Mouse (Mus musculus) erythroblast, adult 5-6 weeks (primary cell): ENCODE results near the gene Ttc6. TPM values are rescaled to one million over a fixed set of nuclear protein-coding genes. Genes with fewer than 3 reads are reported as not detected.

ENCODE experiments used
- ATAC-seq: replicated peaks from 2 replicates; pipeline ENCODE4 v1.8.0; 2016; ENCODE audit warnings: moderate number of reproducible peaks, mild to moderate bottlenecking, moderate TSS enrichment, inconsistent platforms; ENCODE audit not compliant: poor library complexity, low FRiP score, severe bottlenecking
- total RNA-seq, 2 experiments: library from RNA; stranded (forward) in 1 of 2; stranded (reverse) in 1 of 2; fragments of 150-400 nt in 1 of 2; fragments of 200-764, 138-1000 nt in 1 of 2; gene quantifications; 2 replicates each; pipeline versions ENCODE4 v1.2.3 to v1.2.4; 2015 to 2017; ENCODE audit warnings: low replicate concordance in 2 of 2

Gene Ttc6
- total RNA-seq (2015; ENCODE audit: low replicate concordance) (not detected in 2 replicates), total RNA-seq (2017; ENCODE audit: low replicate concordance) (not detected in 2 replicates)

DNA sequence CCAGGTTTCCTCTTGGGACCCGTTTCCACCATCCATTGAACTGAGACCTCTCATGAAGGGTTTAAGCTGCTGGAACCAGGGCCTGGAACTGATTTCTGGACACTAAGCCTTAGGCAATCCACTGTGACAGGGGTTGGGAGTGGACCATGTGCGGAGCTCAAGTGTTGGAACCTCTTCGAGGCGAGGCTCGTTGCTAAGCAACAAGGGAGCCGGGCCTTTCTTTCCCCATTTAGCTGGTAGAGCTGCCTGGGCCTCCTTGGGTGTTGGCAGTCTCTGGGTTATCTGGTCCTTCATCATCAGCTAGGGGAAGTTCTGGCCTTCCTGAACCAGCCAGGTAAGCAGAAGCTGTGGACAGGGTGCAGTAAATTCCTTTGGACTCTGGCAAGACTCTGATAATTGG, at the start of gene Ttc6:
Gene Ttc6, plus strand, starts transcription at position 205 of the 400 bp plus-strand sequence.
- no peak for ATAC-seq

DNA sequence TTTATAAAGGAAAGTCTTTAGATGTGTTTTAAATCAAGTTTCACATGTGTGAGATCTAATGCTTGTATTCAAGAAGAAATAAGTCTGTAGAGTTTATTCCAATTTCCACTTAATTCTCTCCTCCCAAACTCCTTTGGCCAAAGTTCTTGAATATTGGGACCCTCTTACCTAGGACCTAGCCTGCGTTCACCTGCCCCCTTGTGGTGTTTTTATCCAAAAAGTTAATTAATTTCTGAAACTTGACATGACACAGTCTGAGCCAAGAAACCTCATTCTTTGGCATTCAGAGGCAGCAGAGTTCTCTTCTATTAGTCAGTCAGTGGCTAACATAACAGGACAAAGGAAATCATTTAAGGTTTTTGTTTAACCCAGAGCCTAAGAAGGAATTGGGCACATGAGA, 49.4 kb upstream of the Ttc6 start:
- no peak for ATAC-seq

DNA sequence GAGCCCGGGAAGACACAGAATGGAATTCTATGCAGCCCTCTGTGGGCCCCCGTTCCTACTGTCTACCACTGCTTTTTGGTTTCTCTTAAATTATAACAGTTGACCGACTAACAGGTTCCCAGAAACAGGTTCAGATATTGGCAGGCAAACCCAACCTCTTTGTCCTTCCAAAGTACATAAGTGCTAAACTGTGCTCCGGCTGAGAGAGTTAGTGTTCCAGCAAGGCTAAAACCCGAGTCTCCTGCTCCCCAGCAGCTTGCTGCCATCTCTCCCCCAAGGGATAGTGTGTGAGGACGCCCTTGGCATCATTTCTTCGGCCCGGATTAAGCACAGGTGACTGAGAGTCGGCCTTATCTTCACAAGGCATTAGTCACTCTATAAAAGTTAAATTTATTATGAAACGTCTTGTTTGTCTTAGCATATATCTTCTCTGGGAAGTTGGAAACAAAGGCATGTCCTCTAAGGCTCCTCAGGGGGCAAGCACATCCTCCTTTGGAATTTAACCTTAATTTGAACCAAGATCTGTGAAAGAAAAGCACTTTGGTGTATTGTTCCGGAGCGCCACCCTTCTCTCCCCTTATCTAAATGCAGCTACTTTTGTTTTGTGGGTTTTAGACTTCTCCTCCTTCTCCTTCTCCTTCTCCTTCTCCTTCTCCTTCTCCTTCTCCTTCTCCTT, 48.1 kb upstream of the Ttc6 start:
- no peak for ATAC-seq

GRCm38 (mm10) chr12:57528335-57528734, 35.6 kb upstream of the Ttc6 start:
- ATAC-seq, result no peak

GRCm38 (mm10) chr12:57530474-57530873, 33.4 kb upstream of the Ttc6 start:
- no peak for ATAC-seq

- ATAC-seq, result no peak
Observed at GRCm38 (mm10) chr12:57534517-57534878, 29.4 kb upstream of the Ttc6 start.

DNA sequence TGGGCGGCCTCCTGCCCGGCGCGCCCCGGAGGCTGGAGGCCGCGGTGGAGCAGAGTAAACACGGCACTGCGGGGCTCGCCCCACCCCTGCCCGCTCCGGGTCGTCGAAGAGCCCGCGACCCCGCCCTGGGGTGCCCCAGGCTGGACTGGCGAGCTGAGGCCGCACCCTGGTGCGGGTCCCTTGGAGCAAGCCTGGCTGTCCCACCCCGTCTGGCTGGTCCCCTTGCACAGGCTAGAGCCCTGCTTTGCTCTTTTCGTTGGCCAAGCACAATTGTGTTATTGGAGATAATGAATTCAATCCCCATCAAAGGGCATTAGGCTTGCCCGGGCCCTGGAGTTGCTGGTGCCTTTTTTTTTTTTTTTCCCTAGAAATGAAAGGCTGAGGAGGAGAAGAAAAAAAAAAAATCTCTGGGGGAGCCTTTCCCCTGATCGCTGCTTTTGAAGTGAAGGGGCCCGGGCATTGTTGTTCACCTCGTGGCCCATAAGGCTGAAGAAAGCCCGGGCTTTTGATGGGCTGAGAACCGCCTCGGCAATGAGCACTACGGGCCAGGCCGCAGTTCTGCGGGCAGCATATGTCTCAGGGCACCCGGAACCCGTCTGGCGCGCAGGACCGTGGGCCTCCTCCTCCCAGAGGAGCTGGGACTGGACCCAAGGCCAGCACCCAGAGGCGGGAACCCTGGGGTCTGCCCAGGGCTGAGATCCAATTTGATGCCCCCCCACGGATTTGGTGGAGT, 28.9 kb upstream of the Ttc6 start:
- ATAC-seq, result no peak

DNA sequence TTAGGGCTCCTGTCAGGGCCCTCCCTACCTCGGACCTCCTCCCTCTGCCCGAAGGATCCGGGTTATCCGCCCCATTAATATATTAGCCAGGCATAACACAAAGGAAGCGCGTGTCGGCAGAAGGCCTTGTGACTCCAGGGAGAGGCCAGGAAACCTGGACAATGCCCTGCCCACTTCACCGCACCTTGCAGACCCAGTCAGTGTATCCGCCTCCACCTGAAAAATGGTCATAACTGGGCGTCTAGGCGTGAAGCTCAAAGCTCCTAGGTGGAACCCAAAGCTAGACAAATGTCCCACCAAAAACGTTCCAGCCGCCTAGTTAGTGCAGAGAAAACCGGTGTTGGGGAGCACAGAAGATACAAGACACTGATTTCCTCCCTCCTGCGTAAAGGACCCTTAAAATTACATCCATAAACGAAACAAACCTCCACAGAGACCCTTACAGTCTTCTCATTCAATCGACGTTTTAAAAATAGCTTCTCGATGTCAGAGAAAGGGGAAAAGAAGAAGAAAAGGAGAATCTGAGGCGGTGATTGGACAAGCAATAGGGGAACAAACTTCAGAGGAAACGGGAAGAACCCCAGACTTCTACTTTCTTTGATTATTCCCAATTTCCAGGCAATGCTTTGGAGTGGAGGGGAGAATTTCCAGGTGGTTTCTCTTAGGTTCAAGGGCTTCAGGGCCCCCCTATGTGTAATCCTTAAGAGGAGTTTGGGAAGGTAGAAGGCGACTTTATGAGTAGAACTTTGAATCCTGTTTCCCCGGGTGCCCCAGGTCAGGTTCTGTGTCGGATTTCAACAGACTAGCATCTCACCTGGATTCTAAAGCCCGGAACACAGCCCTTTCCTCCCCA, 27.6 kb upstream of the Ttc6 start:
- no peak for ATAC-seq

DNA sequence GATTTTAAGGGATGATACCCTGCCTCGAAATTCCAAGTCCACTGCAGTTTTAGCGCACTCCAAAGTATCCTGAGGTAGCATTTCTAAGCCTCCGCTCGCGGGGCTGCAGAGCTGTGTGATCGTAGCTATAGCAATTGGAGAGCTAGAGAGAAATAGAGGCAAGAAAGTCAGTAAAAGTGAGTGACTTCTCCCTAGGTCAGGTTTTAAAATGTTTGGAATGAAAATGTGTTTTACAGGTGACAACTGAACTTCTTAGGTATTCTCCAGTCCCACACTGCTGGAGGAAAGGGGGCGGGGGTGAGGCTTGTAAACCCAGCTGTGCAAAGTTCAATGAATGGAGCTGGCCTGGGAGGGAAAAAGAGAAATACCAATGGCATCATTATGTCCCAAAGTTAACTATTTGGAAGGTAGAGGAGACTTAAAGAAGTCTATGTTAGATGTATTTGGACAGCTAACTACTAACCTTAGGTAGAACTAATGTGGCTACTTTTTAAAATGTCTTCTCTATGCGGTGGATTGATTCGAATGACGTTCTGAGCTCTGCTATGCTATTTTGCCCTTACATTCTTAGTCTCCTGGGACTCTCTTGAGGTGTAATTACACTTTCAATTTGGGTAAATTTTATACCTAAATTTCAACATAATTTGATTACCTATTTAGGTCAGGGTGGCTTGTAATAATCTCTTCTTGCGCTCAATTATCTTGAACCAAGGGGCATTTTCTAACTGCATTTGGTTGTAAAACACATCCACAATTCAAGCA, 26.8 kb upstream of the Ttc6 start:
- ATAC-seq, result no peak

GRCm38 (mm10) chr12:57537791-57538587, 25.9 kb upstream of the Ttc6 start:
- ATAC-seq, result no peak

DNA sequence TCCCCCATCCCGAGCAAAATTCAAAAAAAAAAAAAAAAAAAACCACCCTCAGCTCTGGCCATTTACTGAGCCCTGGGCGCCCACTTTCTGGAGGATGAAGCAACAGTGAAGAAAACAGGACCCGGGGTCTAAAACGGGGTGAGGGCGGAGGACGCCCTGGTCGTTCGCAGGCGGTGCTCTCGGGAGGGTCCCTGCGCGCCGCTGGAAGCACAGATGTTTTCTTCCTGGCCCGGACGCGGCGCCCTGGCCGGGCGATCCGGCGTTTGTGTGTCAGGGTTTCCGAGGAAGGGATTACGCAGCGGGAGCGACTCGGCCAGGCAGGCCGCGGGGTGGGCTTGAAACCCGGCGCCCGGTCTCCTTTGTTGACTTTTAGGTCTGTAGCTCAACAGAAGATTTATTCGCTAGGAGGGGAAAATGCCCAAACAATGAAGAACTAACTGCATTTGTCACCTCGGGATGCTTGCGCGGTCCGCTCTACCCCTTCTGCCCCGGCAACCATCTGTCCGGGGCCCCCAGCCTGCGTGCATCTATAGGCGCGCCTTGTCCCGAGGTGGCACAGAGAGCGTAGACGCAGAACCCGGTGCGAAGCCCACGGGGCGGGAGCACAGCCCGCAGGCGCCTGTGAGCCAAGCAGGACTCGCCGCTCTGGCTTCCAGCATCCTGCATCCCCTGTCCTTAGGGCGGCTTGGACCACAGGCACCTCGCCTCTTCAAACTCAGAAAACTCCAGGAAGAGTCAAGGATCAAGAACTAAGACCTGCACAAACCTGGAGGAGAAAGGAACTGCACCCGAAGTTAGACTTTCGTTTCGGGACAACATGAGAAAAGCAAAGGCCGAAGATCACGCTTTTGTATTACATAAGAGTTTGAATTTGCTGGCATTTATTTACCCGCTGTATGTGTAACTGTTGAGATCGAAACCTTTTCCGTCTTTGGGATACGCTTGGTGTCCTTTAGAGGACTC, 25.0 kb upstream of the Ttc6 start:
- no peak for ATAC-seq

DNA sequence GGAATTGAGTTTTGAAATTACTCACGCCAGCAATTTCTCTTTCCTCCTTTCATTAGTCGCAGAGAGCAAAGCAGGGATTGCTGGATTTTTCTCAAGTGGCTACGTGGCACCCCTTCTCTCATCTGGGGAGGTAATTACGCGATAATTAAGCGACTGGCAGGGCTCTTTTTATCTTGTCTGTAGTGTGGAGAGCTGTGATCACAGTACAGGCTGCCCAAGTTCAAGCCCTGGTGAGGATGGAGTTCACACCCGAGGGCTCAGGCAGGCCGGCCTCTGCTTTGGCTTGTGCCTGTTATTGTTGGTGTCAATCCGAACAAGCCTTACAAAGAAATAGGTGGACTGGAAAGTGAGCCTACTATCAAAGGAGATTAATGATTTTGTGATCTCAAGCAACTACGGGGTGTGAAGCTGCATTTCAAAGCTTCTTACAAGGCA, 24.3 kb upstream of the Ttc6 start:
- no peak for ATAC-seq

- no peak for ATAC-seq
Observed at GRCm38 (mm10) chr12:57541118-57541517, 22.8 kb upstream of the Ttc6 start.

DNA sequence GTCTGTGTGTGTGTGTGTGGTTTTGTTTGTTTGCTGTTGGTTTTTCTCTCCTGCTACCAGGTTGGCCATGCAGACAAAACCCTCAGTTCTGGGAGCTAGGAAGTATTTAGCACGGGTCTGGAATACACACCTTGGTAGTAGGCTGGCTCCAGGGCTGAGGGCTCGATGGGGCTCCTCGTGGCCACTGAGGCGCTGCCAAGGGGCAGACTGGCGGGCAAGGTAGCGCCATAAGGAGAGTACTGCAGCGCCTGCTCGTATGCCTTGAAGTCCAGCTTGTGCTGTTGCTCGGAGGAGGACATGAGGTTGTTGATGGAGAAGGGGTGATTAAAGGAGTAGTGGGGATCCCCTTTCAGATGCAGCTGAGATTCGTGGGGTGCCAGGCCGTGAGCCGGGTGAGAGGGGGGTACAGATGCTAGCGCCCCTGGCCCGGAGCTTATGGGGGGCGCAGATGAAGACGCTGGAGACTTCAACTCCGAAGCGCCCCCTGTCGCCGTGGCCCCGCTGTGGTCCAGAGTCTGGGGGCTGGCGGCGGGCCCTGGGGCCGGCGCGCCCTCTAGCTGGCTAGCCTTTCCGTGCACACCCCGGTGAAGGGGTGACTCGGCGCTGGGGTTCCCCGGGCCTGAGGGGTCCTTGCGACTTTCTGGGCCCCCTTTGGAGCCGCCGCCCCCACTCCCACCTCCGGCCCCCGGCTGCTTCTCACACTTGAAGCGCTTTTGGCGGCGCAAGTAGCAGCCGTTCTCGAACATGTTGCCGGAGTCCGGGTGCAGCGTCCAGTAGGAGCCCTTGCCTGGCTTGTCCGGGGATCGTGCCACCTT, 21.8 kb upstream of the Ttc6 start:
- ATAC-seq, result no peak

- no peak for ATAC-seq
Observed at GRCm38 (mm10) chr12:57542746-57543626, 20.9 kb upstream of the Ttc6 start.

DNA sequence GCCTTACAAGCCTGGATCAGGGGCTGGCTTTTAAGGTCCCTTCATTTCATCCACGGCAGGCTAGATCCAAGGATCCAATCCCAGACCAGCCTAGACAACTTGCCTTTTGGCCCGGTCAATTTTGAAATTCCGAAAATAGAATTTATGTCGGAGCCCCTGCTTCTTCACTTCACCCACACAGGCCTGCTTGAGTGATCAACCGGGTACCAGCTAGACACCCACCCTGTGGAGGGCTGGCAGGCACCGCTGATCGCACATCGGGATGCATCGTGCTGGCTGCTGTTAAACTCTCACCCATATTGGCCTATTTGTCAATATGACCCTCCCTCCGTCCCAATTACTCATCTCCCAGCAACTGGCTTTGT, 20.3 kb upstream of the Ttc6 start:
- no peak for ATAC-seq
